Mouse (Mus musculus): ENCODE results near the gene Kcnc3. TPM values are rescaled to one million over a fixed set of nuclear protein-coding genes. Genes with fewer than 3 reads are reported as not detected.

Gene Kcnc3
- total RNA-seq, 2 experiments from 2014 or later, result 3.0 to 3.6 TPM

DNA sequence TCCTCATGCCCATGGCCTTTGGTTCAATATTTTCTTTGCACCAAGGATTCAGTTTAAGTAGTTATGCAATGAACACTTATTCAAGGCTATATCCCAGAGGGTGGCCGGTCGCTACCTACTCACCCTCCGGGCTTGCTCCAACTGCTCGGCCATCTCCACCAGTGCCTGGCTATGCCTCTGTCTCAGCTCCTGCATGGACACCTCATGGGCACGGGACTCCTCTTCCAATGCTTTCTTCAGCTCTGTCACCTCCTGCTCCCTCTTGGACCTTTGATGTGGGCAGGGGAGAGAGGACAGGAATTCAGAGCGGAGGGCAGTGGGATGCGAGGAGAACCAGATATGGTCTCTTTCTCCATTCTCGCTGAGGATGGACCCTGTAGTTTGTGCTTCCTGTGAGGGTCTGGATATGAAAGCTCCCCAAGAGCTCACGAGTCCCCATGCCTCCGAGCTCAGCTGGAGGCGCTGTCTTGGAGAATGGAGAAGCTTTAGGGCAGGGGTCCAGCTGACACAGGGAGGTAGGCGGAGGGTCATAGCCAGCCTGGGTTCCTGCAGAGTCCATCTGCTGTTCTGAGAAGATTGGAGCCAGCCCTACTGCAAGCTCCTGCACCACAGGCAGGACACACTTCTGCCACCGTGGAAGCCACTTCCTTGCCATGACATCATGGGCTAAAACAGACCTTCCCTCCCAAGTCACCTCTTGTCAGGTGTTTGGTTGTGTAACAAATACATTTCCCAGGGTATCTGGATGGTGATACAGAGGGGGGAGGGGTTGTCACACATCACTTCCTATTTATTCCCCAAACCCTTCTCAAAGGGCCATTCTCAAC lies 35.0 kb downstream of the Kcnc3 start:
- TF ChIP-seq CTCF (IDR thresholded peaks at IDR 0.05), result no peak
- Histone ChIP-seq H3K4me3 (no peak overlapping the region), H3K27ac (no peak overlapping the region)
- no peak for DNase-seq
- intact Hi-C loops (cut with DNase I), result no loop called here

GRCm38 (mm10) chr7:44626068-44626385 lies 35.6 kb downstream of the Kcnc3 start:
- H3K27ac ChIP-seq, result no peak overlapping the region
- peak; percentile 10; the same call in 1 of the 2 replicates for TF ChIP-seq CTCF (IDR thresholded peaks at IDR 0.05)
- DNase-seq, result no peak
- intact Hi-C loops (cut with DNase I), result no loop called here
- H3K4me3 ChIP-seq, result no peak overlapping the region

DNA sequence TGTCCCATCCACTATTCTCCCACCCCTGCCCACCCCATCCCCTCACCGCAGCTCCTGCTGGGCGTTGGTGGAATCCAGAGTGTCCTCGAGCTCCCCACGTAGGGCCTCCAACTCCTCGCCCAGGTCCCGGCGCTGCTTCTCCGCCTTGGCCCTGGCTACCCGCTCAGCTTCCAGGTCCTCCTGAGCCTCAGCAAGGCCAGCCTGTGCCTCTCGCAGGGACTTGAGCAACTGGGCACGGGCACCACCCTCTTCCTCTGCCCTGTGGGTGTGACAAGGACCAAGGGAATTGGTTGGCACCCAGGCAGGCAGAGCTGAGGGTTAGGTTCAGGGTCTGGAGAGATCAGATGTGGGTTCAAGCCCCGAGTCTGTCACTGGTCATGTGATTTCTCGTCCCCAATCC lies 36.5 kb downstream of the Kcnc3 start:
- intact Hi-C loops (cut with DNase I), result no loop called here
- TF ChIP-seq CTCF (IDR thresholded peaks at IDR 0.05), result no peak
- no peak overlapping the region for H3K4me3 ChIP-seq

DNA sequence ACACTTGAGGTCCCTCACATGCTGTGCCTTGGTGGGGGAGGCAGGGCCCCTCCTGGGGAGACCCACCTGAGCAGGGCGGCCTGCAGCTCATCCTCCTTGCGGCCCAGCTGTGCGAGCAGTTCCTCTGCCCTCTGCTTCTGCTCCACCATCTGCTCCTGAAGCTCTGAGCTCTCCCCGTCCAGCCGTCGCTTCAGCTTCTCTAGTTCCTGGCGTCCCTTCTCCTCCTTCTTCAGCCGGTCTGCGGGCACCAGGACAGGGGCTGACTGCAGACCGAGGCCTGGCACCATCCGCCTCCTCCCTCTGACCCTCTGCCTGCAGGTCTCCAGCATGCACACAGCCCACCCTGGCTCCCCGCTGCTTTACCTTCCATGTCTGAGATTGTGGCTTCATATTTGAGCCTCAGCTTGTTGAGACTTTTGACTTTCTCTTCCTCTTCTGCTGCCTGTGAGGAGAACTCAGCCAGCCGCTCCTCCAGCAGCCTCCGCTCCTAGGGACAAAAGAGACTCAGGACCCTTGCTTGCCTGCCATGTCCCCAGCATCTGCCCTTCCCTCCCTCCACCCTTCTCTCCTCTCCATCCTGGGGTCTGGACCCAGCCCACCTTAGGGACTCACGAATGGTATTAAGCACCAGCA lies 38.1 kb downstream of the Kcnc3 start:
- no peak for DNase-seq
- Histone ChIP-seq H3K27ac (no peak overlapping the region), H3K4me3 (no peak overlapping the region)
- TF ChIP-seq CTCF (IDR thresholded peaks at IDR 0.05), result no peak
- intact Hi-C loops (cut with DNase I), result no loop called here

More for the DNA sequence above, 36.5 kb downstream of the Kcnc3 start:
- DNase-seq, result no peak
- H3K27ac ChIP-seq, result no peak overlapping the region

DNA sequence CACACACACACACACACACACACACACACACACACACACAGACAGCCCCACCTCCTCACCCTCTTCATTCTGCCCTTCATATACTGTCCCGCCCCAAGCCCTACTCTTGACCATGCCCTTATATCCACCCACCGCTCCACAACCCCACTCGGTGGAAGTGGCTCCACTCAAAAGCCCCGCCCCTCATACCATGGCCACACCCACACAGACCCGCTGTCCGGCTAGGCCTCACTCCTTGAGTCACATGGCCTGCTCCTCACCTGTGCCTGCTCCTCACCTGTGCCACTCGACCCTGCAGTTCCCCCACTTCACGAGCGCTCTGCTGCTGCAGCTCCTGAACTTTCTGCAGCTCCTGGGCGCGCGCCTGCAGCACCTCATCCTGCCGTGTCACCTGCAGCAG lies 40.0 kb downstream of the Kcnc3 start:
- Histone ChIP-seq H3K27ac (no peak overlapping the region), H3K4me3 (no peak overlapping the region)
- no peak for DNase-seq
- intact Hi-C loops (cut with DNase I), result no loop called here
- no peak for TF ChIP-seq CTCF (IDR thresholded peaks at IDR 0.05)

- H3K27ac ChIP-seq, result no peak overlapping the region
Observed at GRCm38 (mm10) chr7:44632676-44633075, 42.2 kb downstream of the Kcnc3 start.

DNA sequence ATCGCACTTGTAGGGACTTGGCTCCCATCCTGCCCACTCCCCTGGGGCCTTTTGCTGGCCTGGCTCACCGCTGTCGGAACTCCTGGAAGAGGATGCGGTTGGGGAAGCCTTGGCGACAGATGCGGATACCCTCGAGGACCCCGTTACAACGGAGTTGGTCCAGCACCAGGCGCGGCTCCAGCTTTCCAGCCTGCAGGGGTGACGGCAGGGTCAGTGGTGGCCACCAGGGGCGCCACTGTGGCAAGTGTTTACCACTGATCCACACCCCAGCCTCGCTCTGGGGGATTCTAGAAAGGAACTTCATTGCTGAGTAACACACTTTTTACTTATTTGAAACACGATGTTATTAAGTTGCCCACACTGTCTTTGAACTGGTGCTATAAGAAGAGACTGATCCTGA lies 42.9 kb downstream of the Kcnc3 start:
- DNase-seq, result peak; percentile 42
- no peak overlapping the region for H3K27ac ChIP-seq
- intact Hi-C loops (cut with DNase I), result no loop called here
- H3K4me3 ChIP-seq, result no peak overlapping the region
- peak; percentile 55 for TF ChIP-seq CTCF (IDR thresholded peaks at IDR 0.05)

More at GRCm38 (mm10) chr7:44632676-44633075, 42.2 kb downstream of the Kcnc3 start:
- TF ChIP-seq CTCF (IDR thresholded peaks at IDR 0.05), result no peak
- DNase-seq, result no peak
- intact Hi-C loops (cut with DNase I), result no loop called here
- H3K4me3 ChIP-seq, result no peak overlapping the region

DNA sequence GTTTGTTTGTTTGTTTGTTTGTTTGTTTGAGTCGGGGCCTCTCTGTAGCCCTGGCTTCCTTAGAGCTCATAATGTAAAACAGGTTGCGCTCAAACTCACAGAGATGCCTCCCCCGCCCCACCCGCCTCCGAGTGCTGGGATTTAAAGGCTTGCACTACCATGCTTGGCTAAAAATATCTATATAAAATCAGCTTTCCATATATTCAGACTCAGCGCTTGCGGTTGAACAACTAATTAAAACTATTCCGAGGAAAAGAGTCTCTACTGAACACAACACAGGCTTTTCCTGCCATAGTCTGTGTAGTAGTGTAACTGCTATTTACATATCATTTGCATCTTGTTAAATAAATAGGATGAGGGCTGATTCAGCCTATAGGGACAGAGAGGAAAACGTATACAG lies 46.2 kb downstream of the Kcnc3 start:
- intact Hi-C loops (cut with DNase I), result no loop called here
- TF ChIP-seq CTCF (IDR thresholded peaks at IDR 0.05), result no peak
- no peak overlapping the region for H3K4me3 ChIP-seq
- no peak overlapping the region for H3K27ac ChIP-seq
- DNase-seq, result no peak

GRCm38 (mm10) chr7:44638663-44639062 lies 48.2 kb downstream of the Kcnc3 start:
- intact Hi-C loops (cut with DNase I), result no loop called here
- Histone ChIP-seq H3K27ac (no peak overlapping the region), H3K4me3 (no peak overlapping the region)
- TF ChIP-seq CTCF (IDR thresholded peaks at IDR 0.05), result no peak
- DNase-seq, result no peak

DNA sequence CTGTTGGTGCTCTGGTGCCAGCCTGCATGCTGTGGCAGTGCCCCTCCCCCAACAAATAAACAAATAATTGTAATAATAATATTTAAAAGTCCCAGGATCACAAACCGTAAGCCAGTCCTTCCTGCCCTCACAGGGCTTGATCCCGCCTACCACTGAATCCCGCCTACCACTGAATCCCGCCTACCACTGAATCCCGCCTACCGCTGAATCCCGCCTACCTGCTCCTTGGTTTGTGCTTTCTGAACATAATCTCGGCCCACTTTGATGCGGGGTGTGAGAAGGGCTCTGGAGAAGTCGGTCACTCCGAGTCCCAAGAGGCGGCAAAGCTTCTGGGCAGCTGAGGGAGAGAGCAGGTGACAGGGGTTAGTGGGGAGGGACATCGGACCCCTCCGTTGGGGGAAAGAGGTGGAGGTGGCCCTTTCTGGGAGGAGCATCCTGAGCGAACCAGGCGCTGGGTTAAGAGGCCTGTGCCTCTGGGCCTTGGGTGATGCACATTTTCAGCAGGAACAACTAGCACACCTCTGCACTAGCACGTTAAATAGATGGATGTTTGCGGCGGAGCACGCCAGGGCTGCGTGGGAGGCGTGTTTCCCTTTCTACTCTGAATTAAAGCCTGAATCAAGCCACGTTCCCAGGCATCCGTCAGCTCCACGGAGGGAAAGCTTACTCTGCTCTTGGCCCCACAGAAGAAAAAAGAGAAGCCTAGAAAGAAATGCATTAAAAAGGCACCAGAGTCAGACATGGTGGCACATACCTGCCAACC lies 50.6 kb downstream of the Kcnc3 start:
- no peak for TF ChIP-seq CTCF (IDR thresholded peaks at IDR 0.05)
- H3K4me3 ChIP-seq, result no peak overlapping the region
- H3K27ac ChIP-seq, result no peak overlapping the region
- intact Hi-C loops (cut with DNase I), result loop anchor here (10.0 kb wide), 1 partner anchor 174 kb away; the partner anchor contains the start of genes Atf5, Il4i1 and Nup62
- no peak for DNase-seq

GRCm38 (mm10) chr7:44641887-44642286 lies 51.4 kb downstream of the Kcnc3 start:
- Histone ChIP-seq H3K4me3 (no peak overlapping the region), H3K27ac (no peak overlapping the region)
- TF ChIP-seq CTCF (IDR thresholded peaks at IDR 0.05), result peak; percentile 74
- DNase-seq, result peak; percentile 60
- intact Hi-C loops (cut with DNase I), result loop anchor here (10.0 kb wide), 1 partner anchor 173 kb away; the partner anchor contains the start of genes Atf5, Il4i1 and Nup62

DNA sequence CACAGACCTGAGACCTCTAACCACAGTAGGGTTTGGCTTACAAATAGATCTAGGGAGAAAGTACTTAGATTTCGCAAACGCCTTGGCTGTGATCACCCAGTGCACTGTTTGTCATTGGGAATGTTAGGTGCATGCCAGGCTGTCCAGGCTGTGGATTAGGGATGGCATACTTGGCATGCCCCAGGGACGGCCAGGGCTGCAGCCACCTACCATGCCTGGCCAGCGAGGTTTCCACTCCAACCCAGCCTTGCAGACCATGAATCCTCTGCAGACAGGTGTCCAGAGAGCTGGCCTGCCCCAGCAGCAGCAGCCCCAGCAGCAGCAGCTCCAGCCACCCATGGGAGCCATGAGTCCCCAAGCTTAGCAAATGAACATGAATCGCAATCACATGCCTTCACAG lies 54.8 kb downstream of the Kcnc3 start:
- intact Hi-C loops (cut with DNase I), result loop anchor here (2.0 to 10.0 kb wide), 2 partner anchors 58 to 170 kb away; partner anchors contain the start of genes Atf5, Il4i1 and Nup62
- TF ChIP-seq CTCF (IDR thresholded peaks at IDR 0.05), result no peak
- no peak overlapping the region for H3K27ac ChIP-seq
- H3K4me3 ChIP-seq, result no peak overlapping the region
- DNase-seq, result no peak

DNA sequence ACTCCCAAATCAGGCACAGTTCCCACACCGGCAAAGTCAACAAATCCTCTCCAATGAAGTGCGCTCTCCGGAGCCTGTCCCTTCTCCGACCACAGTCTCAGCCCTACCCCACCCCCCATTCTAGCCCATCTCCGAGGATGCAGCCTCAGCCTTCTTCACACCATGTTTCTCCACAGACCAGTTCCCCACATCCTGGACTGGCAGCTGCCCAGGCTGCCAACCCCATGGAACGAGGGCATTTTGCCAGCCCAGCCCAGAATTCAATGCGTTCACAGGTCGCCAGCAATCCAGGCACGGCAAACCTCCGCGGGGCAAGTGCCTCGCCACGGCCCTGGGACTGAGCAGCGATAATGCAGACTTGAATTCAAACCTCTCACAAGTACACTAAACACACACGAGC lies 55.5 kb downstream of the Kcnc3 start:
- Histone ChIP-seq H3K4me3 (no peak overlapping the region), H3K27ac (no peak overlapping the region)
- peak; percentile 64 for DNase-seq
- TF ChIP-seq CTCF (IDR thresholded peaks at IDR 0.05), result no peak
- intact Hi-C loops (cut with DNase I), result loop anchor here (2.0 to 10.0 kb wide), 2 partner anchors 57 to 169 kb away; partner anchors contain the start of genes Atf5, Il4i1 and Nup62

Measured in gastrocnemius, adult 2 months (tissue).